Mouse (Mus musculus) MEL (cell line): ENCODE data around the gene Prps1l3. TPM values are rescaled to one million over a fixed set of nuclear protein-coding genes. Genes with fewer than 3 reads are reported as not detected.

Experiments
- DNase-seq: peaks from one replicate; pipeline ENCODE4 v3.0.0; 2011; ENCODE audit warnings: low read depth, low spot score
- H3K27ac ChIP-seq: 2 replicates; pipeline ENCODE4 v1.5.1; 2012; ENCODE audit warnings: low read depth, mild to moderate bottlenecking, control low read depth, low read length, moderate library complexity; ENCODE audit not compliant: control insufficient read depth
- H3K27me3 ChIP-seq, 2 experiments: fragments of 150-350 bp in 1 of 2; sonication (generic) in 1 of 2; 2 replicates each; pipeline ENCODE4 v1.6.1; 2012; ENCODE audit warnings: low read length in 2 of 2, mild to moderate bottlenecking in 2 of 2, improper control_type of control experiment in 1 of 2, moderate library complexity in 1 of 2; ENCODE audit not compliant: insufficient read depth in 2 of 2, control insufficient read depth in 1 of 2
- H3K36me3 ChIP-seq, 2 experiments: 2 replicates each; pipeline ENCODE4 v1.6.1; 2012 to 2014; ENCODE audit warnings: low read length in 2 of 2, improper control_type of control experiment in 1 of 2, inconsistent platforms in 1 of 2, mild to moderate bottlenecking in 1 of 2; ENCODE audit not compliant: insufficient read depth in 2 of 2, control insufficient read depth in 1 of 2
- H3K4me1 ChIP-seq, 2 experiments: fragments of 150-350 bp in 1 of 2; sonication (generic) in 1 of 2; 2 replicates each; pipeline ENCODE4 v1.6.1; 2012; ENCODE audit warnings: low read length in 2 of 2, improper control_type of control experiment in 1 of 2, mild to moderate bottlenecking in 1 of 2; ENCODE audit not compliant: insufficient read depth in 2 of 2, control insufficient read depth in 1 of 2
- H3K4me3 ChIP-seq, 2 experiments: fragments of 150-350 bp in 1 of 2; sonication (generic) in 1 of 2; 2 replicates each; pipeline ENCODE4 v1.5.1; 2012; ENCODE audit warnings: low read depth in 2 of 2, low read length in 2 of 2, mild to moderate bottlenecking in 2 of 2, moderate library complexity in 2 of 2, control low read depth in 1 of 2, improper control_type of control experiment in 1 of 2; ENCODE audit not compliant: control insufficient read depth in 1 of 2, insufficient read depth in 1 of 2
- H3K79me2 ChIP-seq: 2 replicates; pipeline ENCODE4 v1.6.1; 2012; ENCODE audit warnings: mild to moderate bottlenecking, low read length, moderate library complexity; ENCODE audit not compliant: control insufficient read depth, poor library complexity, insufficient read depth
- H3K9ac ChIP-seq: 2 replicates; pipeline ENCODE4 v1.6.1; 2012; ENCODE audit warnings: low read depth, mild to moderate bottlenecking, control low read depth, low read length, moderate library complexity; ENCODE audit not compliant: control insufficient read depth, poor library complexity, severe bottlenecking
- H3K9me3 ChIP-seq: fragments of 150-350 bp; sonication (generic); replicated peaks from 2 replicates; pipeline ENCODE4 v1.6.1; 2012; ENCODE audit warnings: mild to moderate bottlenecking, low read length, improper control_type of control experiment, moderate library complexity; ENCODE audit not compliant: insufficient read depth
- CHD1 ChIP-seq: IDR thresholded peaks from 2 replicates; pipeline ENCODE4 v1.6.1; 2012; ENCODE audit warnings: low read depth, mild to moderate bottlenecking, inconsistent platforms, low read length, improper control_type of control experiment
- CHD2 ChIP-seq: IDR thresholded peaks from 2 replicates; pipeline ENCODE4 v1.6.1; 2011; ENCODE audit warnings: low read length, improper control_type of control experiment
- E2F4 ChIP-seq: IDR thresholded peaks from 2 replicates; pipeline ENCODE4 v1.6.1; 2011; ENCODE audit warnings: low read depth, low read length, improper control_type of control experiment, borderline replicate concordance
- ELF1 ChIP-seq: IDR thresholded peaks from 2 replicates; pipeline ENCODE4 v1.6.1; 2014; ENCODE audit warnings: low read depth, mild to moderate bottlenecking, inconsistent platforms, low read length, improper control_type of control experiment, moderate library complexity
- EP300 ChIP-seq, 2 experiments: IDR thresholded peaks; 2 replicates each; pipeline ENCODE4 v1.6.1; 2011; ENCODE audit warnings: improper control_type of control experiment in 2 of 2, low read length in 2 of 2, low read depth in 1 of 2, mild to moderate bottlenecking in 1 of 2
- ETS1 ChIP-seq: IDR thresholded peaks from 2 replicates; pipeline ENCODE4 v1.6.1; 2012; ENCODE audit warnings: low read depth, mild to moderate bottlenecking, inconsistent platforms, low read length, improper control_type of control experiment, moderate library complexity
- GABPA ChIP-seq: IDR thresholded peaks from 2 replicates; pipeline ENCODE4 v1.6.1; 2012; ENCODE audit warnings: low read depth, mild to moderate bottlenecking, inconsistent platforms, low read length, improper control_type of control experiment, moderate library complexity
- GATA1 ChIP-seq: IDR thresholded peaks from 2 replicates; pipeline ENCODE4 v1.6.1; 2011; ENCODE audit warnings: low read depth, low read length, improper control_type of control experiment
- HCFC1 ChIP-seq: IDR thresholded peaks from 2 replicates; pipeline ENCODE4 v1.6.1; 2012; ENCODE audit warnings: low read depth, mild to moderate bottlenecking, inconsistent platforms, low read length, improper control_type of control experiment, moderate library complexity
- JUND ChIP-seq: IDR thresholded peaks from 2 replicates; pipeline ENCODE4 v1.6.1; 2011; ENCODE audit warnings: low read depth, mild to moderate bottlenecking, improper control_type of control experiment, low read length
- KAT2A ChIP-seq: conservative IDR thresholded peaks from 2 replicates; pipeline ENCODE4 v1.6.1; 2012; ENCODE audit warnings: low read depth, low read length, improper control_type of control experiment, inconsistent platforms
- MAFK ChIP-seq: IDR thresholded peaks from 2 replicates; pipeline ENCODE4 v1.6.1; 2011; ENCODE audit warnings: low read depth, mild to moderate bottlenecking, low read length, improper control_type of control experiment, borderline replicate concordance
- MAX ChIP-seq: IDR thresholded peaks from 2 replicates; pipeline ENCODE4 v1.6.1; 2011; ENCODE audit warnings: low read length, improper control_type of control experiment
- MAZ ChIP-seq: IDR thresholded peaks from 2 replicates; pipeline ENCODE4 v1.6.1; 2012; ENCODE audit warnings: low read depth, mild to moderate bottlenecking, inconsistent platforms, low read length, improper control_type of control experiment
- MEF2A ChIP-seq: IDR thresholded peaks from 2 replicates; pipeline ENCODE4 v1.6.1; 2014; ENCODE audit warnings: low read depth, mild to moderate bottlenecking, inconsistent platforms, low read length, improper control_type of control experiment; ENCODE audit not compliant: poor library complexity, insufficient replicate concordance, severe bottlenecking; ENCODE audit errors: extremely low read depth
- MXI1 ChIP-seq: IDR thresholded peaks from 2 replicates; pipeline ENCODE4 v1.6.1; 2011; ENCODE audit warnings: mild to moderate bottlenecking, low read depth, low read length, improper control_type of control experiment
- MYC ChIP-seq: IDR thresholded peaks from 2 replicates; pipeline ENCODE4 v1.6.1; 2011; ENCODE audit warnings: low read depth, mild to moderate bottlenecking, low read length, improper control_type of control experiment, moderate library complexity
- NELFE ChIP-seq: IDR thresholded peaks from 2 replicates; pipeline ENCODE4 v1.6.1; 2011; ENCODE audit warnings: low read depth, low read length, improper control_type of control experiment
- NRF1 ChIP-seq: IDR thresholded peaks from 2 replicates; pipeline ENCODE4 v1.6.1; 2014; ENCODE audit warnings: low read depth, mild to moderate bottlenecking, inconsistent platforms, low read length, improper control_type of control experiment, moderate library complexity; ENCODE audit not compliant: poor library complexity, insufficient read depth, severe bottlenecking
- POLR2A ChIP-seq, 2 experiments: IDR thresholded peaks; 2 replicates each; pipeline ENCODE4 v1.6.1; 2011 to 2012; ENCODE audit warnings: low read length in 2 of 2, mild to moderate bottlenecking in 2 of 2, control low read depth in 1 of 2, improper control_type of control experiment in 1 of 2, low read depth in 1 of 2, moderate library complexity in 1 of 2; ENCODE audit not compliant: control insufficient read depth in 1 of 2, insufficient read depth in 1 of 2, poor library complexity in 1 of 2
- POLR2AphosphoS2 ChIP-seq: IDR thresholded peaks from 2 replicates; pipeline ENCODE4 v1.6.1; 2011; ENCODE audit warnings: low read length, improper control_type of control experiment
- POLR2AphosphoS5 ChIP-seq: IDR thresholded peaks from 2 replicates; pipeline ENCODE4 v1.6.1; 2012; ENCODE audit warnings: low read depth, borderline replicate concordance, mild to moderate bottlenecking, inconsistent platforms, low read length, moderate library complexity, mixed read lengths
- SIN3A ChIP-seq: IDR thresholded peaks from 2 replicates; pipeline ENCODE4 v1.6.1; 2012; ENCODE audit warnings: low read length, improper control_type of control experiment, inconsistent platforms
- TCF12 ChIP-seq: IDR thresholded peaks from 2 replicates; pipeline ENCODE4 v1.6.1; 2014; ENCODE audit warnings: low read depth, mild to moderate bottlenecking, inconsistent platforms, low read length, improper control_type of control experiment, moderate library complexity
- USF1 ChIP-seq: IDR thresholded peaks from 2 replicates; pipeline ENCODE4 v1.6.1; 2014; ENCODE audit warnings: low read depth, mild to moderate bottlenecking, inconsistent platforms, low read length, improper control_type of control experiment, moderate library complexity
- USF2 ChIP-seq, 2 experiments: IDR thresholded peaks; 2 replicates each; pipeline ENCODE4 v1.6.1; 2011 to 2012; ENCODE audit warnings: improper control_type of control experiment in 2 of 2, low read length in 2 of 2, borderline replicate concordance in 1 of 2, inconsistent platforms in 1 of 2, low read depth in 1 of 2, mild to moderate bottlenecking in 1 of 2; ENCODE audit not compliant: insufficient read depth in 1 of 2
- ZC3H11A ChIP-seq: IDR thresholded peaks from 2 replicates; pipeline ENCODE4 v1.6.1; 2012; ENCODE audit warnings: low read depth, mild to moderate bottlenecking, inconsistent platforms, low read length, improper control_type of control experiment
- ZKSCAN1 ChIP-seq: IDR thresholded peaks from 2 replicates; pipeline ENCODE4 v1.6.1; 2012; ENCODE audit warnings: low read depth, mild to moderate bottlenecking, inconsistent platforms, low read length, improper control_type of control experiment, moderate library complexity
- ZMIZ1 ChIP-seq: IDR thresholded peaks from 2 replicates; pipeline ENCODE4 v1.6.1; 2012; ENCODE audit warnings: low read depth, mild to moderate bottlenecking, inconsistent platforms, low read length, improper control_type of control experiment, moderate library complexity
- polyA plus RNA-seq, 2 experiments: library from polyadenylated mRNA; stranded (reverse) in 1 of 2; unstranded in 1 of 2; fragments of >175 nt in 1 of 2; fragments of >200 nt in 1 of 2; gene quantifications; 2 replicates each; pipeline versions ENCODE4 v1.2.1 to v1.2.4; 2012; ENCODE audit warnings: low replicate concordance in 2 of 2, low read depth in 1 of 2; ENCODE audit not compliant: insufficient read length in 2 of 2, insufficient read depth in 1 of 2, missing spikeins in 1 of 2
- total RNA-seq: library from RNA; depleted of rRNA; stranded (reverse); fragments of 300-350 nt; gene quantifications from 2 replicates; pipeline ENCODE4 v1.2.3, GENCODE M21; 2012

Gene Prps1l3
- total and polyA plus RNA-seq, 3 experiments: 52.6 to 81.2 TPM; not detected in 1

- TF ChIP-seq ZKSCAN1 (no peak), GATA1 (peak; percentile 83), EP300 (IDR thresholded peaks at IDR 0.05; ENCODE audit: low read depth in 1 of 2, low read length in 2 of 2) (peak; percentile 76 to 84), HCFC1 (peak; percentile 31; the same call in 1 of the 2 replicates), MAFK (peak; percentile 35; the same call in 1 of the 2 replicates), POLR2AphosphoS5 (no peak), JUND (no peak), MYC (peak; percentile 63), TCF12 (peak; percentile 67), MEF2A (no peak), ZMIZ1 (no peak), KAT2A (0 out of 2 replicates have a peak, but pooled peaks have one; percentile 10), CHD2 (no peak), ETS1 (peak; percentile 85), POLR2A (IDR thresholded peaks at IDR 0.05; ENCODE audit: control insufficient read depth in 1 of 2, insufficient read depth in 1 of 2, low read depth in 1 of 2, low read length in 2 of 2, poor library complexity in 1 of 2) (0 out of 4 replicates have a peak, but pooled peaks of 1 of the 2 experiments have one; percentile 29), USF1 (no peak), NELFE (peak; percentile 33; the same call in 1 of the 2 replicates), MAZ (peak; percentile 38; the same call in 1 of the 2 replicates)
These were observed 35.6 kb upstream of the Prps1l3 start (continued) for GRCm38 (mm10) chr12:57194609-57195008.

- TF ChIP-seq ELF1 (no peak), HCFC1 (no peak), ZC3H11A (no peak), MAX (no peak), JUND (no peak), CHD2 (no peak), MXI1 (peak; percentile 57), E2F4 (no peak), SIN3A (no peak; the same call in 1 of the 2 replicates), ETS1 (no peak), GABPA (no peak), POLR2AphosphoS2 (no peak), NRF1 (no peak), CHD1 (peak; percentile 94), EP300 (IDR thresholded peaks at IDR 0.05; ENCODE audit: low read depth in 1 of 2, low read length in 2 of 2) (0 out of 4 replicates have a peak, but pooled peaks of 1 of the 2 experiments have one; percentile 4), USF2 (IDR thresholded peaks at IDR 0.05; ENCODE audit: borderline replicate concordance in 1 of 2, insufficient read depth in 1 of 2, low read depth in 1 of 2, low read length in 2 of 2) (no peak), ZKSCAN1 (no peak), TCF12 (0 out of 2 replicates have a peak, but pooled peaks have one; percentile 24), POLR2A (IDR thresholded peaks at IDR 0.05; ENCODE audit: control insufficient read depth in 1 of 2, insufficient read depth in 1 of 2, low read depth in 1 of 2, low read length in 2 of 2, poor library complexity in 1 of 2) (no peak)
- no peaks in the 10 kb centered on the region for H3K9me3 ChIP-seq
- H3K4me3 ChIP-seq: peak overlapping the region; percentile 85 to 99
- no peaks in the 10 kb centered on the region for H3K27me3 ChIP-seq
- peak overlapping the region; percentile 98 for H3K27ac ChIP-seq
- no peak for DNase-seq
- H3K36me3 ChIP-seq: peaks cover 0 to 13% of the 10 kb centered on the region in 2 experiments; a peak in 2 of 4 replicates
- H3K79me2 ChIP-seq: peaks cover 13% of the 10 kb centered on the region
- peaks cover 8 to 10% of the 10 kb centered on the region in 2 experiments for H3K4me1 ChIP-seq
- peak overlapping the region; percentile 96 for H3K9ac ChIP-seq
These were observed 34.0 kb upstream of the Prps1l3 start for GRCm38 (mm10) chr12:57196286-57196607.
